Mouse (Mus musculus) urinary bladder, adult 18-20 months (tissue): ENCODE data around the gene Cfap54.

Experiments used
- DNase-seq, 2 experiments: peaks; one replicate each; pipeline ENCODE4 v3.0.0; 2022; ENCODE audit warnings: low spot score in 2 of 2, mixed read lengths in 2 of 2

Gene Cfap54

DNA sequence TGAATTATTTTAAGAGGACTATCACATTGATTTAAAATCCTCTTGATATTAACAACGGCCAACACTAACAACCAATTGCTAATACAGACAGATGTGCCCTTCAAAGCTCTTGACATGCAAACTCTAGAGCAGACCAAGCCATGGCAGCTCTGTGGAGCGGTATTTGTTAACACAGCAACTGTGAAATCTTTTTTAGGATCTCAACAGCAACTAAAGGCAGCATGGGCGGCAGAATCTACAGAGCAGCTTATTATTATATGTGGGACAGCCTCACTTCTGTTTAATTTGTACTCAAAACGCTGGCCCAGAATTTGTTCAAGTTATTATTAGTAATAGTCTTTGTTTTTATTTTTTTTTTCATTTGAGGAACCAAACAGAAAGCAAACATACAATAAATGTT is 28.1 kb downstream of the Cfap54 start:
- DNase-seq, result no peak

DNA sequence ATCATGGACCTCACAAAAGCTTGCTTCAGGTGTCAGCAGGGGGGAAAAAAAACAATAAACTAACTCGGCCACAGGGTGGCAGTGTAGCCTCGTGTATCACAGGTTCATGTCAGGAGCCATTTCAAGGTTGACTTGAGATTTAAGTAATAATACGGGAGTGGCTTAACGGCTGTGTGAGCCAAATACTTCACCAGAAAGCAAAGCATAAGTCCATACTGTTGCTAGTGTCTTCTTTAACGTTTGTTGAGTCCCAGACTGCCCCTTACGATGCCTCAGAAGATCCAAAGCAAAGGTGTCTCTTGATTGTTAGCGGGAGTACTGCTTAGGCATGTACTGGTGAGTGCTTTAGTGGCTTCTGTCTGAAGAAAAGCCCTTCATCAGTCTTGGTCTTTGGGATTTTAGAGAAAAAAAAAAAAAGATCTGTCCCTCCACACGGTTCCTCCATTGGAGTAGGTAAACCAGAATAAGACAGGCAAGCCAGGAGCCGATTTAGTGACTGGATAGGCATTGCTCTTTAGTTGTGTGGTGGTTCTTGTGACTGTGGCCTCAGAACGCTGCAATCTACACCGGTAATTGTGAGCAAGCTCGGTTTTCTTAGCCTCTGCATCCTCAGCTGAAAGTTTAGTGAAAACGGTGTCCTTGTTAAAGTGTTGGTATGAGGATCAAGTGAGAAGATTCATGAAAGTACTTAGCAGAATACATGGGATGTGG is 30.2 kb downstream of the Cfap54 start:
- peak; percentile 55 to 58 for DNase-seq

DNA sequence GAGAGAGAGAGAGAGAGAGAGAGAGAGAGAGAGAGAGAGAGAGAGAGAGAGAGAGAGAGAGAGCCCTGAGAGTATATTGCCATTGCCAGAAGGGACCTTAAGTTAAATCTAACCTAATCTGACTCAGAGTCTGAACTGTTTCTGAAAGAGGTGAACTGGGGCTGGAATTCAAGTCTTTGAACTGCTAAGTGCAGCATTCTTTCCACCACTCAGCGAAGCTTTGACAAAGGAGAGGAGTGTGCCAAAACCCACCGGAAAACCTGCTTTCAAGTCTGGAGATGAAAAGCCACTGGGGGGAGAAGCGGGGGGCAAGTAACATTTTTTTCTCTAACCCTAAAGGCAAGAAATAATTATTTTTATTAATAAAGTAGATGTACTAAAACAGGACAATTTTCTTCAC is 30.8 kb downstream of the Cfap54 start:
- DNase-seq, result no peak

DNA sequence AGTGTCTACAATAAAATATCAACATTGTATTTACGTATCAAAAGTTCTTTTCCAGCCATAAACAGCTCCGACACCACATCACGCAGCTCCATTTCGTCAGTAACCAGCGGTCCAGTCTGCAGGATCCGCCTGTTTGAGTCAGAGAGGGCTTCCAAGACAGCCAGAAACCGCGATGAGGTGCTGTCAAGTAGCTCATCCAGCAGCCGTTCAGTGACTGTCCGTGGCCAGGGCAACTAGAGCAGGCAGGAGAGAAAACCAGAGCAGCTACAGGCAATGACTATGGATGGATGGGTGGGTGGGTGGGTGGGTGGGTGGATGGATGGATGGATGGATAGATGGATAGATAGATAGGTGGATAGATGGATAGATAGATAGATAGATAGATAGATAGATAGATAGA is 38.2 kb downstream of the Cfap54 start:
- DNase-seq, result no peak

DNA sequence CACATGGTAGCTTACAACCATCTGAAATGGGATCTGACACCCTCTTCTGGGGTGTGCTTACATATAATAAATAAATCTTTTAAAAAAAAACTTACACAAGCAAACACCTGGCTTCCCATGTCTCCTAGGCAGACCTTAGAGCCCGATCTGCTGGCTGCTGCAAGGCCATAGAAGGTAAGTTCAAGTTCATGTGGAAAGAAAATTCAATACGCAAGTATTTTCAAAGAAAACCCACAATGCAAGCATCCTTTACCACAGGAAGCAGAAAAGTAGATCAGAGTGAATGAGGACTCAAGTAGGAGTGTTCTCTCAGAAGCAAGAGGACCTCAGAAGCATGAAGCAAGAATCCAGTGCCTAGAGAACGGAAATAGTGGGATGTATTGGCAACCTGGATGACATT is 39.6 kb downstream of the Cfap54 start:
- DNase-seq, result no peak

DNA sequence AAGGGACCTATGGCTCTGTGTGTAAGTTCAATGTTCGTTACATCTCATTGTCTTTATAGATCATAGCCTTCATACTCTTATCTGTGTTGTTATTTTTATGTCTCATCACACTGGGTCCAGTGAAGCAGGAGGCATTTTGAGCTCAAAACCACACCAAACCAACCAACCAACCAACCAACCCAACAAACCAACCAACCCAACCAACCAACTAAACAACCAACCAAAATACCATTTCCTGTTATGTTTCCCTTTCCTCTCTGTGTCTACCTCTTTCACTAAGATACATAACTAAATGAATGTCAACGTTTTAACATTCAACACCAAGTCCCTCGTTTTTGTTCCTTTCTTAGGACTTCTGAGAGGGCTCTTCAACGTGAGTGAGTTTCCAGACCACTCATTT is 40.0 kb downstream of the Cfap54 start:
- DNase-seq, result no peak

DNA sequence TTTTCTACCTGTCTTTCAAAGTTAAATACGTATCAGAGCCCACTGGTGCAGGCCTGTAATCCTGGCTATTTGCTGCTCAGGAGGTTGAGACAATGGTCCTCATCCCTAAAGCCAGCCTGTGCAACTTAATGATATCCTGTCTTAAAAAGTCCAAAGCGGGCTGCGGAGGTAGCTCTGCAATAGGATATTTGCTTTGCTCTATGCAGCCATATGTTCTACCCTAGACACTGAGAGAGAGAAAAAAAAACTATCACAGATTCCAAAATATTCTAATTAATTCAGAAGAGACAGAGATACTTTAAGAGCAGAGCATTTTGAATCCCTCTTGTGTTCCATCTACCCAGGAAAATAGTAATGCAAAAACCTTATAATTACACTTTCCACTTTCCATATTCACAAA is 44.9 kb downstream of the Cfap54 start:
- DNase-seq, result no peak

DNA sequence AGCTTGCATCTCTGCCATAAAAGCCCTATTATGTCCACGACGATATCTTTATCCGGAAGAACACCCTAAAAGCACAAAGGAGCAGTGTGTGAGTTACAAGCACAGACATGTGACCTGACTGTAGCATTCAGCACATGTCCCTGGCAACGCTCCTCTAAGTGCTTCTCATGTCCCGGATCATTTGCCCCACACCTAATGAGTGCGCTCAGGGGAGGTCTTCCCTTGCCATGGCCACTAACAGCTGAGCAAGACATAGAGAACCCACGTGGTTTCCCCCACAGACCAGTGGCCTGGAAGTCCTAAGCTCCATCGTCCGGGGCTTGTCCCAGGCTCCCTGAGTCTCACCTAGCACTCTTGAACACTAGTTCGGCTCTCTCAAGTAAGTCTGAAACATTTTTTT is 45.9 kb downstream of the Cfap54 start:
- DNase-seq, result no peak

DNA sequence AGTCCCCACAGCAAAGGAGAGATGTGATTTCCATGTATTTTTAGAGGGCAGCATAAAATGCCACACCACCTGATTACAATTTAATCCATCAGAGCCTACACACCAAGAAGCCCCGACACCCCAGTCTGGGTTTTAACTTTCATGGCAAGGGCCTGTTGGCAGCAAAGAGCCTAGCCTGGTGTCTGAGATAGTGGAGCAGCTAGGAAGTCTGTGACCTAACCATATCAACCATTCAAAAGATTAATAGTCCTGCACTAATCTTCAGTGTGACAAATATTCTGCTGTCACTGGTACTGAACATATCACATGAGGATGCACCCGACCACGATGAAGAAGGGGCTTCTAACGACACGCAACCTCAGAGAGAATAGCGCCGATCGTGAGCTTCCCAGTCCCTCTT is 58.1 kb downstream of the Cfap54 start:
- DNase-seq, result no peak

DNA sequence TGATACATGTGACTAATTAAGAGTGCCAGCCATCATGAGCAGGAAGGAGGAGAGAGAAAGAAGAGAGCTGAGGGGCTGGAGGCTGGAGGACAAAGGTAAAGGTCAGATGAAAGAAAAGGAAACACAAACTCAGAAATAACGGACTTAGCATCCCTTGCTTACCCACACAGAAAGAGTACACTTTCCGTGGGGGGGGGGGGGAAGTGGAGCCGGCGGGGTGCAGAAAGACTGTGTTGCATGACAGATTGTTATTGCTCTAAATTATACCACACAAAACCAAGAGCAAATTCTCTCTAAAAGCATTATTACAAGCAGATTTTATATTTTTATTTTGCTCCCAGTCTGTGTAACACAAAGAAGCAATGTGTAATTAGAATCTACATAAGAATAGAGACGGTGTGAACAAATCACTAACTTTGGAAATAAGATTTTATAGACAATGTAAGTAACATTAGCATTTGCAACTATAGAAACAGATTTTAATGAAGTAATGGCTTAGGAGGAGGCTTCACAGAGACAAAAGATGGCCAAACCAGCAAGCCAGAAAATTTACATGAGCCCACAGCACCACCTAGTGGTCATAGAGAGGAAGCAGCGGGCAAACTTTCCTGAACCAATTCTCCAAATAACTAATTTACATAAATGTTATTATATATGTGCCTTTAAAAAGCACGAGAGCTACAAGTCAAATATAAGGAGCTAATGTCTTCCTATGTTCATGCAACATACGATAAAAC is 67.2 kb downstream of the Cfap54 start:
- peak; percentile 20 to 27 for DNase-seq

DNA sequence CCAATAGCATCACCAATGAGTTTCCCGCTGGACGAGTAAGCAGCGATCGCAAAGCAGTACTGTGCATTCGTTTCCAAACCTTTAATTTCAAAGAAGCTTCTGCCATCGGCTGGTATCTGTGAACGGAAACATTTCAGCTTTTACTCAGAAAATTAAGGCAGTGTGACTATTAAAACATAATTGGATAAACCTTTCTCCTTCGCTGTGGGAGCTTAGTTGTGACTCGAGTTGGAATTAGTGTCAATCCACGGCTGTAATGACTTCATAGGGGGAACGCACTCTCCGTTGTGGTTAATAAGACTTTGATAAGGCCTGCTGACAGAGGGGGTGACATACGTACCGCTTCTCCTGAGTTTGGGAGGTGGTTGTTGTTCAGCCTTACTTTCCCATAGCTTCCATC is 70.3 kb downstream of the Cfap54 start:
- no peak for DNase-seq

DNA sequence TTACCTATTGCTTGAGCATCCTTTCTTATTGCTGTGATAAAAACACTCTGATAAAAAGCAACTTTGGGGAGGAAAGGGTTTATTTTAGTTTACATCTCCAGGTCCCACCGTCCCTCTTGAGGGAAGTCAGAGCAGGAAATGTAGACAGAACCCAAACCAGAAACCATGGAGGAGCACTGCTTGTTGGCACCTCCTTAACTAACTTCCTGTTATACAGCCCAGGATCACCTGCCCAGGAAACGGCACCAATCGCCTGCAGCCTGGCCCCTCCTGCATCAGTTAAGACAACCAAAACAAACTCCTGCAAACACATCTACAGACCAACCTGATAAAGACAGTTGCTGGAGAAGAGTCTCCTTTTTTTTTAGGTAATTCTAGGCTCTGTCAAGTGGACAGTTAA is 74.4 kb downstream of the Cfap54 start:
- no peak for DNase-seq

DNA sequence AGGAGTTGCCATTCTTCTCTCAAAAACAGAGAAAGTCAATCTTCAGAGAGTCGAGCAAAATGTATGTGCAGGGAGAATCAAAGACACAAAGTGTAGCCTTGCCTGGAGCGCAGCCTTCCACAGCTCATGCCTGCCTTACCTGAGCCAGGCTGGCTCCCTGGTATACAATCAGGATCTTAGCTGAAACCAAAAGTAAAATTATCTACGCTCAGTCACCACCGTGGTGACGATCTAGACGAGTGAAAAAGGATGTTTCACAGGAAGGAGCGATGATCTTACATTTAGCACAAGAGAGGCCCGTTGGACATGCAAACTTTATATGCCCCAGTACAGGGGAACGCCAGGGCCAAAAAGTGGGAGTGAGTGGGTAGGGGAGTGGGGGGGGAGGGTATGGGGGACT is 75.0 kb downstream of the Cfap54 start:
- no peak for DNase-seq

DNA sequence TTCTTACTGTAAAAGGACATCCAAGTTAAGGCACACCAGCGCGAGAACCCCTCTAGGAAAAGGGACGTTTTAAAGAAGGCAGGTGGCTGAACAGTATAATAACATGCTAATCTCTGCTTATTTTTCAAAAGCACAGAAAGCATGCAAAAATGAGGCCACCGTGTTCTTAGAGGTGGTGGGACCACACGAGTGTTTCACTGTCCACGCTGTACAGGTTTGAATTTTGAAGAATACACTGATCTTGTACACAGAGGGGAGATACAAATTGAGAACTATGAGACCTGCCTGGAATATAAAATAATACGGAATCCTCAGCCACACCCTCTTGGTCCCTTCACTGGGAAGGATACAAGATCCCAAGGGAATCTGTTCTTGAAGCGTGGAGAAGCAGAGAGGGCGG is 82.9 kb downstream of the Cfap54 start:
- DNase-seq, result no peak

DNA sequence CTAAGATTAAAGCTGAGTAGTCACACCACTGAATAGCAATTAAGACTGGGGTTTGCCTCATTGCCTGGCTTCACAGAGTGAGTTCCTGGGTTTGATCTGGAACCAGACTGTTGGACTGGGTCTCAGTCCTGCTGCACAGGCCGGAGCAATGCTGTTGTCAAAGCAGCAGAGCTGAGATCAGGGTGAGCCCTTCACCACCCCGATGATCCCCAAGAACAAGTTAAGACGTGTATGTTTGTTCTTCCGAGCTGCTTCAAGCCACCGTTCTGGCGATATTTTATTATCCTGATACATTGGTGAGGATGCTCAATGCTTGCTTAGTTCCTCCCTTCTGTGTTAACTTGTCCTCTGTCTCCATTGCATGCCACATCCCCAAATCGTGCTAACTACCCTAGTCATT is 86.2 kb downstream of the Cfap54 start:
- no peak for DNase-seq

DNA sequence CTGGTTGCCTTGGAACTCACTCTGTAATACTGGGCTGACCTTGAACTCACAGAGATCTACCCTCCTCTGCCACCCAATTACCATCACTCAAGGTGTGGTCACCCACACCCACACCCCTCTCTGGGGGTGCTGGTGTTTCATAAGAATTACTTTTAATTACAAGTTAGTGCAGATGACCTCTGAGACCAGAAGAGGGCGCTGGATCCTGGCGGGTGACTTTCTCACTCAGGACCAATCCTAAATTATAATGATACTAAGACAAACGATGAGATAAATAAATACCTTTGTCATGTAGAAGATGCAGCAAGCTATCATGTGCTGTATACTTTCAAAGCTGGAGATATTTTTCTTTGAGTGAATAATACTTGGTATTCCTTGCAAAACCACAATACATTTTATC is 87.1 kb downstream of the Cfap54 start:
- no peak for DNase-seq

DNA sequence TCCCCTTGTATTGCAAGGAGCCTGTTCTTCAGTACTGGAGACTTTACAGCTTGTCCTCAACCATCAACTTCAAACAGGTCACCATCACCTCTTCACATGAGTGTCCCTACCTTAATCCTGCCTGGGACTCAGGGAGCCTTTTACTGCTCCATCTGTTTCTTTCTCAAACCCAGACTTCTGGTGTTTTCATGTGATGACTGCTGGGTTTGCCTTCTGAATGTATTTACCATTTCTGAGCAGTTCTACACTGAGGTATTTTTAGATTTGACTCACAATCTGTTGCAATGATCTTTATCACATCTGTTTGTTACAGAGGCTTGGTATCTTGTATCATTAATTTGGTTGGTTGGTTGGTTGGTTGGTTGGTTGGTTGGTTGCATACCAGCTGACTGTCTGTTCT is 88.9 kb downstream of the Cfap54 start:
- DNase-seq, result no peak

DNA sequence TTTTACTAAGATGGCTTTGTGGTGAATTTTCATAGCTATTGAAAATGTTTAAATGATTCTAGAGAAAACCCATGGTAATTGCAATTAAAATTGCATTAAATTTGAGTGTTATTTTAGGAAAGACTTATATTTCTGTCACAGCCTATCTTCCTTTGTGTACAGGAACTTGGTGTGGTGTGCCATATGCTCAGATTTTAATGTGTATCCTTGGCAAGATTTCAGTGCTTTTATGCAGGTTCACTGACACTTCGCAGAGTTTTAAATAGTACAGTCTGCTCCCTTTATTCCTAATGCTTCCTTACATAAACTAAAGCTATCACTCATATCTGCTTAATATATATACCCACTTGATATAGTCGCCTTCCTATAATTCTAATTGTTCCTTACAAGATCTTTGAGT is 90.8 kb downstream of the Cfap54 start:
- DNase-seq, result no peak

DNA sequence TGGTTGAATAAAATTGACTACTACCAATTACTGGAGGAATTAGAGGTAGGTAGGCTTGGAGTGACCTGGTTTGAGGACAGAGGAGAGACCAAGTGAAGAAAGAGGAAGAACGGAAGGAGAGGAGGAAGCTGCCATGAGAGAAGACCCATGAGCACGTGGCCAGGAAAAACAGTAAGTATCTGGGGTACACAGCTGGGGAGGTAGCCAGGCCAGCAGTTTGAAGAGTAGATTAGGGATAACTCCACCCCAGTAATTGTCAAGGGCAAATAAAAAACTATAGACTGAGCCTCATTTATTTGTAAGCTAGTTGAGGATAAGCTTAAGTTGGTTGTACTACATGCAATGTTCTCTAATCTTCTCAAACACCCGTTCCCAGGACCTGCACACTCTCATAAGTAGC is 116.3 kb downstream of the Cfap54 start:
- no peak for DNase-seq

DNA sequence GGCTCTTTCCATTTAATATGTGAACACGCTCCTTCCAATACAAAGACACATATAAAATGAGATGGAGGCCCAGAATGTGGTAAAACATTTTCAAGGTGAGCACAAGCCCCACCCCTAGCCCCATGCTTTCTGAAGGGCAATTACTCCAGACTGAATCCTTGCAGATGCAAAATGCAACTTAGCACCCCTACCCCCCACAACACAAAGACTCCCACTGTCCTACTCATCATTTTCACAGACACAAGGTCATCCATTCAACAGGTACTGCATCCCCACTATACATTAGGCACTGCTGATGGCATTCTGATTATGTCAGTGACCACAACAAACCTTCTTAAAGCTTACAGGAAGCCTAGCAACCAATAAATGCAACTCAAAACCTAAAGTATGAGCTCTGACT is 131.4 kb downstream of the Cfap54 start:
- DNase-seq, result no peak

DNA sequence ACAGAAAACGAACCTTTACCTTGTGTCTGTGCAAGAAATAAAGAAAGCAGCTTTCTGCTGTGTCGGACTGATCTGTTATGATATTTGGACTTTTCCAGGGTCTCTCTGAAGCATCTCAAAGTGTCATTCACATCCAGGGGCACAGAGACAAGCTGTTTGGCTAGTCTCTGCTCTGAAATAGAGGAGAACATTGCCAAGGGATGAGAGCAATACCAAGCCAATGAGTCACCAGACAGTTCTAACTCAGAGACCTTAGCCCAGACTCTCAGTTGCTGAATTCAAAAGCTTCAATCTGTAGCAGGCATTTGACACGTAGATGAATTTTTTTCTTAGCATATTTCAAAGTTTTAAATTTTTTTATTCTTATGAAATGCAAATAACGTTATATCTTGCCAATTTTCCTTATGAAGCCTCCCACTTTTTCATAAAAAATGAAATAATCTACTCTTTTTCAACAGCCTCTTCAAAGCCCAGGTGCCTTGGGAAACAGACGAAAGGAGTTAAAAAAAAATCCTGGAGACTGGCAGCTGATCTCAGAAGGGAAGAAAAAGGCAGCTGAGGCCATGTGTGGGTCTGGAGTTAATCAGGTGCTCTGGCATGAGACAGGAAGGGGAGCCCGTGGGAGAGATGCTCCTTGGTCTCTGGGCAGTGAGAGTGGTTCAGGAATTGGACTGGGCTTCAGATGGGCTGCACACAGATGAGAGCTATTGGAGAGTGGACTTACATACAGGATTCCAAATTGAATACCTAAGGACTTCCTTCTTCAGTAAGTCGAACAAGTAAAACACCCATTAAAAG is 138.4 kb downstream of the Cfap54 start:
- DNase-seq, result no peak

DNA sequence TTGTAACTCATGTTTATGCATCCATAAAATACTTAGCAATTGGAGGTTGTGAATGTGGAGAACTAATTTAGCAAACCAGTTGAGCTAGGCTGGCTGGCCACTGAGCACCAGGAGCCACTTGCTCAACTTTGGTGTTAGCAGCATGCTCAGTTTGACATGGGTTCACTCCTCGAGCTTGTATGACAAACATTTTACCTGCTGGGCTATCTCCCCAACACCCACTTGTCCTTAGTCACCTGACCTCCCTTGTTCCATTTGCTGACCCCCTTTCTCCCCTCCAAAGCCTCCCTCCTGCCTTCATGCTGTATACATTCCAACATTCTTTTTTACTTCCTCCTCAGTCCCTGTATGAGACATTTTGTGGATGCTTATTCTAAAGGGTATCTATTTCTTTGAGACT is 139.8 kb downstream of the Cfap54 start:
- DNase-seq, result no peak

DNA sequence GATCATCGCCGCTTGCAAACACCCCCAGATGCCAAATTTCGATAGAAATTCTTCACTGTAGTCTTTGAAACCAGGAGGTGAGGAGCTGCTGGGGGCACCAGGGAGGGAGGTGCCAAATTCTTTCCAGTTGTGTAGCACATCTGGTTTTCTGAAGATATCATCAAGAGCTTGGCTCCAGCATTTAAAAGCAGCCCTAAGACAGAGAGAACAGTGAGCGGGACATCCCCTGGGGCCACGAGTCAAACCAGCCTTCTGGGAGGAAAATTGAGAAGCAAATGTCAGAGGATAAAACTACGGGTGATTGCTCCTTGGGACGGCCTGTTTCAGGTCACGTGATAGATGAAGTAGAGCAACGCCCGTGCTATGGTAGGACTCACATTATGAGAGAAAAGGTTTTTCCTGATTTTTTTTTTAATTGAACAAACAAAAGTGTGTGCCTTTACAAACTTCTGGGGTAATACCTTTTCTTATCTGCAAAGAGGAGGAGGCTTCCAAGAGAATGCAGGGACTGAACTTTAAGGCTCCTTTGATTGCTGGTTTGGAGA is 143.6 kb downstream of the Cfap54 start:
- DNase-seq, result no peak
